Mouse (Mus musculus) layer of hippocampus, adult 9-10 months (tissue): ENCODE measurements around the gene Scimp.

Experiments used
- DNase-seq: peaks from one replicate; pipeline ENCODE4 v3.0.0; 2022; ENCODE audit warnings: low spot score

The Scimp gene

DNA sequence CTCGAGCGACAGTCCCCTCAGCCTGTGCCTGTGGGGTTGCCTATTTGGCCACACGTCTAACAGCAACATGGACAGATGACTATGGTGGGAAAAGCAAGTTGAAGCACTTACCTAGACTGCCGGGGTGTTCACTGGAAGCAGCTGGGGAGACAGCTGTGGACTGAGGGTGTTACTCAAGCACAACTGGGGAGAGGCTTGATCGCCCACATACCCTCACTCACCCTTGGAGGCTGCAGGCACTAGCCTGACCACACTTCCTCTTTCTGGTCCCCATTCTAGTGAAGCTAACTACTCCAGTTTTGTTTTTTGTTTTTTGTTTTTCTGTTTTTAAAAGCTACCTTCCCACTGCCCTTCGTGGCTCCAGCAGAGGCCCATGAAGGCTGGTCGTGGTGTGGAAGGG, at the start of gene Scimp:
Scimp (minus strand) TSS at position 222 of the 400 bp plus-strand sequence.
- no peak for DNase-seq

DNA sequence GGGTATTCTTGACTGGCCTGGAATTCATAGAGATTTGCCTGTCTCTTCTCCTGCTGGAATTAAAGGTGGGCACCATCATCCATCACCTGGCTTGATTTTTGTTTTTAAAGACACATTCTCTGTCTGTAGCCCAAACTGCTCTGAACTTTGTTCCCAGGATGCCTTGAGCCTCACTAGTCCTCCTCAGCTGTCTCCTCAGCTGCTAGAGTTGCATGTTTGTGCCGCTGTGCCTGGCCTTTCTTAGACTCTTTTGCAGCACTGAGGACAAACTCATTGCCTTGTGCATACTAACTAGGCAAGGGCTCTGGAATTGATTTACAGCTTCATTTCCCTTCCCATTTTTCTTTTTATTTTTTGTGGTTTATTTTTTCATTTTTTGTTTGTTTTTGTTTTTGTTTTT, 48.0 kb upstream of the Scimp start:
- no peak for DNase-seq

DNA sequence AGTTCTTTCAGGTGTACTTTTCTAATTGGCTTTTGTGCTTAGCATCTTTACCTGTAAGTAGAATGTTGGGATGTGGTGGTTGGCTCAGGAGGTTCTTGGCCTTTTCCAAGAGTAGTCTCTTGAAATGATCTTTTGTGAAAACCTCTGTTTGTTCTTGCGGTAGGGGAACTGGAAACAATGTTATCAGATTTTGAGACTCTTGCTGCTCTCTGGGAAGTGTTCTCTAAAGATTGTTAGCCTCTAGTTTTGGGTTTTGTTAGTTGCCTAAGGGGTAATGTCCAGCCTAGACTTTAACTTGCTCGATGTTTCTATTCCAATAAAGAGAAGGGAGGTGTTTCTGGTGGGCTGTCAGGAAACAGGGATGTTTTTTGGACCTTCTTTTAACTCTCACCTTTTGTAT, 33.6 kb upstream of the Scimp start:
- no peak for DNase-seq

DNA sequence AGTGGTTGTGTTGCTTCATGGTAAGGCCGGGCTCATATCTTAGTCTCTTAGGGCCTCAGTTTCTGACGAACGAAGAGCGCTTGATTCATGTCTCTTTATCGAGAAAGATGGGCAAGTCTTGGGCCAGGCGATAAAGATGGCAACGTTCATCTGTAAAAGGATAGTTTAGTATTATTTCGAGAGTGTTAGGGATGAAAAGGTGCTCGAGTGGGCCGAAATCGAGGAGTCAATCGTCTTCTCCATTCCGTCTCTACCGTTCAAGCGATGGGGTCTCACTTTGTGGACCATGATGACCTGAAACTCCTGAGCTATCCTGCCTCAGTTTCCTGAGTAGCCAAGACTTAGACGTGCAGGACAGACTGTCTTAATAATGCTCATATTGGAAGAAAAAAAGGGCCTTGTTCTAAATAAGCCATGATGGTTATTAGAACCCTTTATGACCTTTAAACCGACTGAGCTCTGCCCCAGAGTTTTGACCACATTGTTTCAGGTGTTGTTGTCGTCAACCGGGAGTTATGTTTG, 33.1 kb upstream of the Scimp start:
- DNase-seq = no peak

DNA sequence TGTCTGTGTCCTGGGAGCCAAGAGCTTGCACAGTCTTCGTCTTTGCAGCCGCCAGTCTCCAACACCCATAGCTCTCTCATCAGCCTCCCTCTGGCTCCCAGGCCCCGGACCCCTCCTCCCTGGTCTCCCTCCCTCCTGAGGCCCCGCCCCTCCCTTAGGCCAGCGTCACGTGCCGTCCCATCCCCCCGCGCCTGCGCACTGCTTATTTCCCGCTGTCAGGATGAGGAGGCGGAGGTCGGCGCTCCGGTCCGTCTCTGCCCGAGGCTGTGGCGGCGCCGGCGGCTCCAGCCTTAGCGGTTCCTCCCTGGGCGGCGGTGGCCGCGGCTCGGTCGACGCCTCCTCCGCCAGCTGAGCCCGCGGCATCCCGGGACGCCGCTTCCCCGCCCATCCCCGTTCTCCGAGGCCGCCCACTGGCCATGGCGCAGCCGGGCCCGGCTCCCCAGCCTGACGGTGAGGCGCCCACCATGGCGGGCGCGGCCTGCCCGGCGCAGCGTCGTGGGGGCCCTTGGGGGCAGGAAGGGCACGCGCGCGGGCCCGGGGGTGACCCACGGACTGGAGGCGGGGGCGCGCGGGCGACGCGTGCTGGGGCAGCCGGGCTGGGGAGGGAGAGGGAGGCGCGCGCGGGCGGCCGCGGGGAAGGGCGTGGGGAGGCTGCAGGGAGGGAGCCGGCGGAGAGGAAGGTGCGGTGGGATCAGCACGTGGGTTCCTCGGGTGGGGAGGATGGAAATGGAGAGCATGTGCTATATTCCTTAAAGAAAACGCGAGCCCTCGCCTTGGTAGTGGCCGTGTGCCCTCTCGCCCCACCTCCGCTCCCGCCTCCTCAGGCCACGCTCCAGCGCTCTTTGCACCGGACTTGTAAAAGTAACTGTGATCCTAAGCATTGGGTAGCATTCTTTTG, 32.4 kb upstream of the Scimp start, which contains the start of gene Rabep1:
Rabep1 (plus strand) TSS at position 220 of the 898 bp plus-strand sequence.
- peak; percentile 60 for DNase-seq

DNA sequence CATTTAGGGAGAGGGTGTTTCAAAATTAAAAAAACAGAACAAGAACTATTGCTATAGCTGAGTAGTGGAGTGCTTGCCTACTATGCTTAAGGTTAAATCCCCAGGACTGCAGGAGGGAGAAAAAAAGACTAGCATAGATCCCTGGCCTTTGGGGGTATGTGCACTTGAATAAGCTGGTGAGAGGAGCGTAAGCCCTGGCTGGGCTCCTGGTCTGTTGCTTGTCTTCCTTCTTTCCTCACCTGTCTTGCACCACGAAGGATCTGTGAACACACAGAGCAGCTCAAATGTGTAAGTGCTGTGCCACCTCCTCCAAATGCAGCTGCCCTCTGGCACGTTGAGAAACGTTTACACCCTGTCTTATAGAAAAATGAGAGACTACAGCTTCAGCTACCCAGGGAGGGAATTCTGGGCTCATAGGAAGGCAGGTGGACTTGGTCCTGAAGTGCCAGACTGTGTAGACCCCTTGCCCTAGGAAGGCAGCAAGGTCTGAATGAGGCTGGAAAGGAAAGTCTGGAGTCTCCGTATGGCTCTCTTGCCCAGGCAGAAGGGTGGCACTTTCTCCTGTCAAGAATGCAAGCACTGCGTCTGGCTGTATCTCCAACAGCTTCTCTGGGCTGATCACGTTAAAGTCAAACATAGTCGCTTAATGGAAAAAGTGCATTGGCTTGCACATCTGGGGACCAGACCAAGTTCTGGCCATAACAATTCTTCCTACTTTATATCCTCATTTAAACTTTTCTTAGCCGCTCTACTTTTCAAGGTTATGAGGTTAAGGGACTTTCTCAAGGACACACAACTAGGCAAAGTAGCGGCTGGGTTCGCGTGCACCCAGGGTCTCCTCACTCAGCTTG, 31.5 kb upstream of the Scimp start:
- DNase-seq = no peak

DNA sequence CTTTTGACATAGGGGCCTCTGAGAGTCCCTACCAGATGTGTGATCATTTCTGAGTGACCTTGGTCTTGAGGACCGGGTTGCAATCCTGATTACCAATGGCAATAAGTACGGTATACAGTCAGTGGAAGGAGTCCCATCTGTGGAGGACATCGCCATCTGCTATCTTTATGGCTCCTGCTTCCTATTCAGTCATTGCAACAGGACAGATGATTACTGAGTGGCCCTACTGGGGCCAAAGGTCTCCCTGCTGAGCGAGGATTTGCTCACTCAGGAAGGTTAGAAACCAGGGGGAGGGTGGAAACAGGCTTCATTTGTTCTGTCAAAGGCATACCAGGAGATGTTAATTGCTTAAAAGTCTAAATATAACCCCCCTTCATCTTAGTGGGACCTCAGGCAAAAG, 30.6 kb upstream of the Scimp start:
- no peak for DNase-seq

DNA sequence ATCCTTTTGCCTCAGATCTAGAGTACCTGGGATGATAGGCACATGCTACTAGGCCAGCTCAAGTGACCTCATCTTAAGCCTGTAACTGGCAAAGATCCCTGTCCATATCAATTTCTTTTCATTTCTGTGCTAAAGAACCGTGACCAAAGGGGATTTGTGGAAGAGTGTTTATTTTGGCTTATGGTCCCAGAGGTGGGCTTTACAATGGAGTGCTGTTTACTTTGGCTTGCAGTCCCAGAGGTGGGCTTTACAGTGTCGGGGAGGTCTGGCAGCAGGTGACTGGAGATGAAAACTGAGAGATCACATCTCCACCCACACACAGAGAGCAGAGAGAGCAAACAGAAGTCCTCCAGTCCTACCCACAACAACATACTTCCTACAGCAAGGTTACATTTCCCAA, 26.2 kb upstream of the Scimp start:
- no peak for DNase-seq

DNA sequence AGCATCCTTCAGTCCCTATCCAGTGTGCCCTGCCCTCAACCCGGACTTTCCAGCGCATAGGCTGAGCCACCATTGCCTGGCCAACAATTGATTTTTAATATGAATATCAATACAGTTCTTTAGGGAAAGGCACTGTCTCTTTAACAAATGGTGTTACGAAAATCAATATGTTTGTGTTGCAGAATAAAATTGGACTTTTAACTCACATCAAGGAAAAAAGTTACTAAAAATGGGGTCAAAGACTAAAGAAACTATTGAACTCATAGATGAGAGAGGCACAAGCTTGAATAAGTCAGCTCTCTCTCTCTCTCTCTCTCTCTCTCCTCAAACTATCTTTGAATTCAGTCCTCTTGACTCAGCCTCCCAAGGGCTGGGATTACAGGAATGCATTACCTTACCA, 24.6 kb upstream of the Scimp start:
- DNase-seq = no peak

DNA sequence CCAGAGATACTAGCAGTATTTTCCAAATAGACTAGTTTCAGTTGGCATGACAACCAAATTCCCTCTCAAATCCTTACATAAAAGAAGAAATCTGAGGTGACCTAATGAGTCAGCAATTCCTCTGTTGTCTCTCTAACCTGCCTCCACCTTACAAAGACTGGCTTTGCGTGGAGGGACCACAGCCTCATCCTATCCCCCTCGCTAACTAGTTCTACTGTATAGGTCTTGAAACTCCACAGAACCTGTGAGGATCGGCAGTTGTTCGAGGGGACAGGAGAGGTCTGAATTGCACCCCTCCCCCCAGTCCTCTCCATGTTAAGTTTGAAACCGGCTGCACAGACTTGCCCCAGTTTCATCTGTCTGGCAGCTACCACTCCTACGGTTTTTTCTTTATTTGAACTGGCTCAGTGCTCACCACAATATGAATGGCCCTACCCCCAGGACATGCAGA, 23.0 kb upstream of the Scimp start:
- no peak for DNase-seq

DNA sequence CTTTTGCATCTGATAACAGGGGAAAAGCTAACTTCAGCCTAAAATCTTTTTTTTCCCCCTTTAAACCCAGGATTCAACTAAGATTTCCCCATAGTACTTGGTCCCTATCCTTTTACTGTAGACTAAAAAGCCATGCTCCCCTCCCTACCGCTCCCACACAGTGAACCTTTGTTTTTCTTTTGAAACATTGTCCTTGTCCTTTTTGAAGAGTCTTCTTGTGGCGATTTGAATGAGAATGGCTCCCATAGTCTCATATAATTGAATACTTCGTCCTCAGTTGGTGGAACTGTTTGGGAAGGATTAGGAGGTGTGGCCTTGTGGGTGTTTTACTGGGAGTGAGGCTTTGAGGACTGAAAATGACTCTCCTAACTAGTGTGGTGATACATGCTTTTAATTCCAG, 21.4 kb upstream of the Scimp start:
- DNase-seq = no peak

DNA sequence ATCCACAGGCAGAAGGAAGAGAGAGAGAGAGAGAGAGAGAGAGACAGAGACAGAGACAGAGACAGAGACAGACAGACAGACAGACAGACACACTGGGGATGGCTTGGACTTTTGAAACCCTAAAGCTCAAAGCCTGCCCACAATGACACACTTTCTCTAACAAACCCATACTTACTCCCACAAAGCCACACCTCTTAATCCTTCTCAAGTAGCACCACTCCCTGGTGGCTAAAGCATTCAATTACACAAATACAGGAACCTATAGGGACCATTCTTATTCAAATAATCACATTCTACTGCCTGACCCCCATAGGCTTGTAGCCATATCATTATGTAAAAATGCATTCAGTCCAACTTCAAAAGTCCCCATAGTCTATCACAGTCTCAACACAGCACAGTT, 21.0 kb upstream of the Scimp start:
- no peak for DNase-seq

DNA sequence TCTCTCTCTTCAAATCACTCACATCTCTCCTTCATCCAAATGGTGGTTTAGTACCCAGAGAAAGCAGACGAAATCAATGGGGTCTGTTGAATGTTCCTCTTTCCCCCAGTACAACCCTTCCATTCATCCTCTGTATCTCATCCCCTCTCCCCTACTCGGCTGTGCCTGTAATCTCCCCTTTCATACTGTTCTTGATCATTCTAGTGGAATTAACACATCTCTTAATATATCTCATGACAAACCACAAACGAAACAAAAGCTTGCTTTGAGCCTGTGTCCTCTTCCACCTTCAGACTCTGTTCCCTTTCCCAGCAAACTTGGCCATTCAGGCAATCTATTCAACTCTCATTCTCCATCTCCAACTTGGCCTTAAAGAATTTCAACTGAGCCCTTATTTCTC, 18.8 kb upstream of the Scimp start:
- DNase-seq = no peak

DNA sequence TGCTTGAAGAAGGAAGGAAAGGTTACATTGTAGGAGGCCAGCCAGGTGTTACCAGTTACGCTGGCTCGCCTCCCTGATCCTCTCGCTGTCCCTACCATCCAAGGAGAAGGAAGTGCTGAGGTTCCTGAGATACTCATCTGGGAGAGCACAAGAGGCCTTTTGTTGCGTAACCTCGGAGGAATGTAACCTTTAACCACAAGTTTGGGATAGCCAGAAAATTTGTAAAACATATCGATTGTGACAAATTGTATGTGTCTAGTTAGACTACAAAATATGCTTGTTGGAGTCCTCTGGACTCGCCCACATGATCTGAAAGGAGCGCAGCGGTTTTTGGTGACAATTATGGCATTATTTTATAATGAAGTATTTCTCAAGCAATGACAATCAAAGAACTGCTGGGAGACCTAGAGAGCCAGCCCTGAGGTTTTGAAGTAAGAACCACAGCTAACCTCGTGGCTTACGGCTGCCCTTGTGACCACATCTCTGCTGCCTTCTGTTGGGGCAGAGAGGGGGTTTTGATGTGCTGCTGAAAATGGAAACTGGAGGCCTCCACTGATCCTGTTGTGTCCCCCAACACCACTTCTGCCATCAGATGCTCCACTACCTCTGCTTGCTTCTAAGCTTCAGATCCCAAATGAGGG, 16.7 kb upstream of the Scimp start:
- no peak for DNase-seq

DNA sequence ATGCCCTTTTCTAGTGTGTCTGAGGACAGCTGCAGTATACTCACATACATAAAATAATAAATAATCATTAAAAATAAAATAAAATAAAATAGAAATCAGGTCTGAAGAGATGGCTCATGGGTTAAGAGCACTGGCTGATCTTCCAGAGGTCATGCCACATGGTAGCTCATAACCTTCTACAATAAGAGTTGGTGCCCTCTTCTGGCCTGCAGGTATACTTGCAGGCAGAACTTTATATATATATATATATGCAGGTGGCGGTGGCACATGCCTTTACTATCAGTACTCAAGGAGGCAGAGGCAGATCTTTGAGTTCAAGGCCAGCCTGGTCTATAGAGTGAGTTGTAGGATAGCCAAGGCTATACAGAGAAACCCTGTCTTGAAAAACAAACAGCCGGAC, 13.8 kb upstream of the Scimp start:
- no peak for DNase-seq

DNA sequence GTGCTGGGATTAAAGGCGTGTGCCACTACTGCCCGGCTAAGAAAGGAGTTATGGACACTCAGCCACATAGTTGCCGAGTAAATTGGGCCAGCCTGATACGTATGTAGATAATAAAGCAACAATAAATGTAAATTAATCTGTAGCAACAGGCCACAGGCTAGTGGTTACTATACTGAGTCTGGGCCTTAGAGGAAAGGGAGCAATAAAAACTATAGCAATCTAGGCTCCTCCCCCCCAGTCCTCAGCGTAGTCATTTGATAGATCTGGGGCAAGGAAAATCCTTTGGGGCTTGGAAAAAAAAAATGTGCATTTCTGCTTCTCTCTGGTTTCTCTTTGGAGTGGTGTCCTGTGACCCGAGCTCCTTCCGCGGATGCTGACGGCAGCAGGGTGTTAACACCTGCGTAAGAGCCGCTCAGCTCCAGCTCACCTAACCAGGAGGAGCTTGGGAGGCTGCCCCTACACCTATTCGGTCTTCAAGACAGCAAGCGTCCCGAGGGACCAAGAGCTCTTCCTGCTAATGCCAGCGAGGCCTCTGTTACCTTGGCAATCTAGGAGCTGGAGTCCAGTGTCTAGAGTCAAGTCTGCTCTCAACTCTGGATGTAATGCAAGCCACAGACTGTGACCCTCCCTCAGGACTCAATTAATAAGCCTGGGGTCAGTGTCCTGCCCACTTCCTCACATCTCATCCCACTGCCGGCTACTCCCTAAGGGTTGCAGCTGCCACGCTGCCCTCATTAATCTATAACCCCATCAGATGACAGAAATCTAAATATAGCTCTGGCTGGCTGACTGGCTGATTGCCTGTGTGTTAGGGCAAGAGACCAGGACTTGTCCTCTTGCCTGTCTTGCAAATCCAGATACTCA, 9.6 kb upstream of the Scimp start:
- no peak for DNase-seq

DNA sequence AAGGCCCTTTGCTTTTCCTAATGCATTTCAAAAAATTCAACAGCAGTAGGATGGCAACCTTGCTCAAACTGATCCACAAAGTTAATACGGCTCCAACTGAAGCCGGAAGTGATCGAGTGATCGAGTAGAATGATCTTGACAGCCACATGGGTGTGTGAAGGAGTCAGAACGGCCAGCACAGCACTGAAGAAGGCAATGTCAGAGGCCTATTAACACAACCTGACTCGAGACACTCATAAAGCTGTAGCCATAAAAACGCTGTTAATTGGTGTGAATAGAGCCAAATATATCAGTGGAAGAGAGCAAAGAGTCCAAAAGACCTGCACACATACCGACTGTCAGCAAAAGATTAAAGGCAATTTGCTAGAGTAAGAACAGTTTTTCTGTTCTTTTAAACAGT, 7.7 kb upstream of the Scimp start:
- DNase-seq = no peak

DNA sequence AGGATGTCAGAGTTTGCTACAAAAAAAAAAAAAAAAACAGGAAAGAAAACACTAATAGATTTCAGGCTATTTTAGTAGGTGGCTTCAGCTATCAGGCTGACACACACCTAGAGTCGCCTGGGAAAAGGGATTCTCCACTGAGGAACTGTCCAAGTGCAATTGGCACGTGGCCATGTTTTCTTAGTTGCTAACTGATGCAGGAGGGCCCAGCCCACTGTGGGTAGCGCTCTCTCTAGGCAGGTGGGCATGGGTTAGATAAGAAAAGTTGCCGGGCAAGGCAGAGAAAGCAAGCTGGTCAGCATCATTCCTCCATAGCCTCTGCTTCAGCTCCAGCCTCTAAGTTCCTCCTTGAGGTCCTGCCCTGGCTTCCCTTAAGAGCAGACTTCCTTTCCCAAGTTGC, 4.4 kb upstream of the Scimp start:
- no peak for DNase-seq

DNA sequence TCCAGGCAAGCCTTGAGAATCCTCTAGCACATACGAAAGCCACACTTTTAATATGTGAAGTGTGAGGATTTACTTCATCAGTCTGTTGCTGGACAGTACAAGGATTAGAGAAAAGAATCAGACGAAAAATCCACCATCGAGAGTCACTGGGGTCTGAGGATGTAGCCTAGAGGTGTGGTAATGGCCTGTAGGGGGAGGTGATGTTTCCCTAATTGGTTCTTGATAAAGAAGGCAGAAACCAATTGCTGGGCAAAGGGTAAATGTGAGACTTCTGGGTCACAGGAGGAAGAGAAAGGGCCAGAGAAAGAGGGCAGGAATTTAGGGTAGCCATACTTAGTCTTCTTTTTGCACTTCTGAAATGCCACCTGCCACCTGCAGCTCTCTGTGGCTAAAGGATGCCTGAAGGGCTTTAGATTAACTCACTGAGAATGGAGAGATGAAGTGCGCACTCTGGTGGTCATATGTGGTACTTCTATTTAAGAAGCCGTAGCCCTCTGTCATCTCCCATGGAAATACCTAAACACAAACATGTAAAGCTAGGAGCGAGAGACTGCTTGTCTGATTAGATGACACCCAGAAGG, 3.2 kb upstream of the Scimp start:
- peak; percentile 71 for DNase-seq

DNA sequence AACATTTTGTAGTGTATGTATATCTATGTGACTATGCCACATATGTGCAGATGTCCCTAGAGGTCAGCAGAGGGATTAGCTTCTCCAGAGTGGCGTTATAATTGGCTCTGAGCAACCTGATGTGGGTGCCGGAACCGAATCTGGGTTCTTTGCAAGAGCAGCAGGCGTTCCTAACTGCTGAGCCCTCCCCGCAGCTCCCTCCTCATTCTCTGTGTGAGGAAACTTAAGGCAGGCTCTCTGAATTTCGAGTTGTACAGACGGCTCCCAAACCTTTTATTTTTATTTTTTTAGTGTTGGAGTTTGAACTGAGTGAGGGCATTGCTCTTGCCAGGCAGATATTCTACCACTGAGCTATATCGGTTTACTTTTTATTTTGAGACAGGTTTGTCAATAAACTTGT, 2.7 kb upstream of the Scimp start:
- DNase-seq = no peak
